Mouse (Mus musculus) spleen, adult 12 weeks (tissue): ENCODE measurements around the gene Vmn1r84.

Experiments used
- DNase-seq: peaks from one replicate; pipeline ENCODE4 v3.0.0; 2022; ENCODE audit warnings: low spot score

Gene Vmn1r84

DNA sequence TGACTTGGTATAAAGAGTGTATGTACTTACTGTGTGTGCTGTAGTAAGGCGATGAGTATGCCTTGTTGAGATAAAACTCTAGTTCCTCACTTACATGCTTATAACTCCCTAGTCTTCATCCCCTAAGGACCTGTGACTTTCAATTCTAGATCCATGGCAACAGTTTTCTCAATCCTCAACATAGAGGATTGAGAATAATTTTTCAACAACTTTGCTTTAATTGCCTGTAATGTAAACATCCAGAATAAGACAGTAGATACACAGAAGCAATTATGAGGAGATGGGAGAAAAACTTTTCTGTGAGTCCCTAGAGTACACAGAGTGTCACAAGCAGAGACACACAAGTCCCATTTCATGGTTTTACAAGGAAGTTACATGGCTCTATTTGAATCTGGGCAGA lies at the start of gene Vmn1r84:
Gene Vmn1r84 (minus strand): TSS at position 101 of the 400 bp plus-strand sequence.
- no peak for DNase-seq

DNA sequence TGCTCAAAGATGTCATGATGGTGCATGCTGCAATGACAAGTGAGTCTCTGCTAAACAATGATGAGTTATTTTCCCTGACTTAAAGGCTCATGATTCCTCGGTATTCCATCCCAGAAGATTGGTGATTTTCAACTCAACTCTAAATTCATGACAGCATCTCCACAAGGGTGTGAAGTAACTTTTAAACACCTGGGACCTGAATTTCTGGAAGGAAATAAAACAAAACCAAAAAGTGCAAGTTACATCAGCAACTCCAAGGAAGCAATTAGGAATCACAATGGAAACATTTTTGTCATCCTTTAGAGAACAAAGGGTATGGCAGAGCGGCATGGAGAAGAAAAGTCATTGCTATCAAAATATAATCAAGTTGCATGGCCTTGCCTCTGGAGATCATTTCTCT lies 39.7 kb downstream of the Vmn1r84 start, which contains the start of gene Vmn1r83:
Gene Vmn1r83 (minus strand): TSS at position 101 of the 400 bp plus-strand sequence.
- DNase-seq, result no peak
